Mouse (Mus musculus) heart, embryonic 16.5 days (tissue): ENCODE measurements around the gene Clpx. TPM values are rescaled to one million over a fixed set of nuclear protein-coding genes. Genes with fewer than 3 reads are reported as not detected.
"Not testable (repeated sequence)": the region's sequence is repeated elsewhere in the genome, so short reads cannot be mapped to it uniquely, and the experiment has no call there.

Source experiments
- ATAC-seq: fragments of 200-750 bp; cut with Nextera tagmentation; replicated peaks from 2 replicates; pipeline ENCODE4 v1.8.0; 2017; ENCODE audit warnings: moderate number of reproducible peaks; ENCODE audit not compliant: insufficient read depth, low FRiP score; ENCODE audit errors: extremely low read depth
- H3K27ac ChIP-seq: fragments of 300-500 bp; sonication (generic); 2 replicates; pipeline ENCODE4 v1.5.1; 2014; ENCODE audit warnings: mild to moderate bottlenecking, low read length, control low read depth, moderate library complexity
- H3K27me3 ChIP-seq: fragments of 300-500 bp; sonication (generic); 2 replicates; pipeline ENCODE4 v1.6.1; 2014; ENCODE audit warnings: low read length, mixed read lengths; ENCODE audit not compliant: control insufficient read depth, insufficient read depth
- H3K36me3 ChIP-seq: fragments of 300-500 bp; sonication (generic); 2 replicates; pipeline ENCODE4 v1.6.1; 2014; ENCODE audit not compliant: control insufficient read depth, insufficient read depth
- H3K4me1 ChIP-seq: fragments of 300-500 bp; sonication (generic); 2 replicates; pipeline ENCODE4 v1.6.1; 2014; ENCODE audit warnings: low read length, mixed read lengths; ENCODE audit not compliant: control insufficient read depth, insufficient read depth
- H3K4me2 ChIP-seq: fragments of 300-500 bp; sonication (generic); 2 replicates; pipeline ENCODE4 v1.6.1; 2014; ENCODE audit warnings: low read depth, mild to moderate bottlenecking, control low read depth, low read length
- H3K4me3 ChIP-seq: fragments of 300-500 bp; sonication (generic); 2 replicates; pipeline ENCODE4 v1.5.1; 2014; ENCODE audit warnings: mild to moderate bottlenecking, control low read depth, low read length
- H3K9ac ChIP-seq: fragments of 300-500 bp; sonication (generic); 2 replicates; pipeline ENCODE4 v1.6.1; 2014; ENCODE audit warnings: low read length, control low read depth
- H3K9me3 ChIP-seq: fragments of 300-500 bp; sonication (generic); replicated peaks from 2 replicates; pipeline ENCODE4 v1.6.1; 2016; ENCODE audit warnings: low read length; ENCODE audit not compliant: control insufficient read depth
- WGBS: fragments of 180-500 bp; shearing (Covaris S2); extraction: QIAGEN DNeasy Blood & Tissue Kit; methylation state at CpG from one replicate; pipeline ENCODE4 v1.1.7; 2014; 5-methylcytosine and 5-hydroxymethylcytosine counted together
- polyA plus RNA-seq: library from polyadenylated mRNA; unstranded; fragments of >200 nt; fragmentation: Nextera tagmentation; extraction: Ambion mirVana; gene quantifications from 2 replicates; pipeline ENCODE4 v1.2.1, GENCODE M21; 2015

The Clpx gene
- polyA plus RNA-seq, 1 experiment from 2014 or later: 53.5 TPM

DNA sequence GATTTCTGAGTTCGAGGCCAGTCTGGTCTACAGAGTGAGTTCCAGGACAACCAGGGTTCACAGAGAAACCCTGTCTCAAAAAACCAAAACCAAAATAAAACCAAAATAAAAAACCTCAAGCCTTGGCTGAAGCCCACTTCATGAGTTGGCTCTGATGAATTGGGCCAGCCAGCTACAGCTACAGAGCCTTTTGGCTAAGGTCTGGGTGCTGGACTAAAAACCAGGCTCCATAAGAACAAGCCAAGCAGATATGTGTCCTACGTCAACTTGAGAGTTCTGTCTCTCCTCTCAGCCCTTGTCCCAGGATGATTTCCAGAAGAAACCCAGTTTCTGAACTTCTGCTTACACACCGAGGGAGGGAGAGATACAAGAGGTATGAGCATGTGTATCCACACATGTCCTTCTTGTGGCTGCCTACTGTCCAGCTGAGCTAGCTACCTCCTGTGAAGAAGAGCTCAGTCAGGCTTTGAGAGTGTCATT is 31.4 kb upstream of the Clpx start:
- no peak overlapping the region for H3K27ac ChIP-seq
- H3K4me1 ChIP-seq: no peaks in the 10 kb centered on the region
- H3K4me2 ChIP-seq: no peak overlapping the region
- H3K27me3 ChIP-seq: no peaks in the 10 kb centered on the region
- WGBS: 77% methylated on average over 3 of the region's 3 CpGs
- no peaks in the 10 kb centered on the region for H3K9me3 ChIP-seq
- H3K9ac ChIP-seq: no peak overlapping the region
- ATAC-seq: no peak
- no peaks in the 10 kb centered on the region for H3K36me3 ChIP-seq
- no peak overlapping the region for H3K4me3 ChIP-seq

DNA sequence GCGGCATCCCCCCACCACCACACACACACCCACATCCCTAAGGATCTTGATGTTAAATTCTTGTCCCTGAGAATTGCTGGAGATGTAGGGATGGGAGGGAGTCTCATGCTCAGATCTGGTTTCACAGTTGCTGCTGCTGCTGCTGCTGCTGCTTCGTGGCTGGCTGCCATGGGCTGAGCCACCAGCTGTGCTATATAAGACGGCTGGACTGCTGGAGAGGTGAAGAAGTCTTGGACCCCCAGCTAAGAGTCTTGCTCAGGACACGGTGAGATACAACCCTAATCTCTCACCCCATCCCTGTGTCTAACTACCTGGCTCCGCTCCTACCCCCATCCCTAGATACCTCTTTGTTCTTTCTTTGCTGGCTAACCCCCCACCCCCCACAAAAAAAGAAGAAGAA is 29.1 kb upstream of the Clpx start, which contains the start of gene Cilp:
Gene Cilp (plus strand): TSS at position 222 of the 400 bp plus-strand sequence.
- H3K9ac ChIP-seq: no peak within 1 kb of the TSS
- no peak within 1 kb of the TSS for H3K4me2 ChIP-seq
- H3K4me3 ChIP-seq: no peak within 1 kb of the TSS
- no peaks in the 10 kb centered on the region for H3K27me3 ChIP-seq
- no peaks in the 10 kb centered on the region for H3K9me3 ChIP-seq
- no peaks in the 10 kb centered on the region for H3K36me3 ChIP-seq
- 50% methylated on average over 5 of the region's 5 CpGs for WGBS
- H3K27ac ChIP-seq: no peak within 1 kb of the TSS
- no peaks in the 10 kb centered on the region for H3K4me1 ChIP-seq
- ATAC-seq: no peak

DNA sequence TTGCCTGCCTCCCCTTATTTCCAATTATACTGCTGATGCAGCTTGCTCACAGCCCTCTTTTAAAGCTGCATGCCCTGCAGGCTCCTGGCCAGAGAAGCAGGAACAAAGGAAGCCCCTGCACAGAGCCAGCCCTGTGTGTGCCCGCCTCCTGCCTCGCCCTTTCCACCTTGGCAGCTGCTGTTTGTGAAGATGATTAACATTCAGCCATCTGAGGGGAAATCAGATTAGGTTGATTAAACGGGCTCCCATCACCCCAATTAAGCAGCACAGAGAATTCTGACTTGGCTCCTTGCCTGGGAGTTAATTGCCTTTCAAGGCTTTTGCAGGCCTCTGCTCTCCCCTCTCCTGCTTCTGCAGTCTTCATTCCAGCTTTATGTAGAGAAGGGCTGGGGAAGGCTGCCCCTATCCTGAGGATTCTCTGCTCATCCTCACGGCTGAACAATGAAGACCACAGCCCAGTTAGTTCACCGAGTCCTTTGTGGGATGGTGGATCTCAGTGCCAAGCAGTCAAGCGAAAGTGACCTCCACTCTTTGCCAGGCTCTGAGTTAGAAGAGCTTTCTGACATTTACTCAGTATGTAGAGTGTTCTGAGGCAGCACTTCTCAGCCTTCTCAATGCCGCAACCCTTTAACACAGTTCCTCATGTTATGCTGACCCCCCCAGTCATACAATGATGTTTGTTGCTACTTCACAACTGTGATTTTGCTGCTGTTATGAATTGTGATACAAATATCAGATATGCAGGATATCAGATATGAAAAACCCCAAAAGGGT is 26.1 kb upstream of the Clpx start:
- Histone ChIP-seq H3K27ac (no peak overlapping the region), H3K36me3 (no peaks in the 10 kb centered on the region), H3K4me1 (no peaks in the 10 kb centered on the region), H3K9me3 (no peaks in the 10 kb centered on the region), H3K9ac (no peak overlapping the region), H3K4me3 (no peak overlapping the region), H3K27me3 (no peaks in the 10 kb centered on the region), H3K4me2 (no peak overlapping the region)
- ATAC-seq: no peak
- WGBS: 53% methylated on average over 7 of the region's 7 CpGs

DNA sequence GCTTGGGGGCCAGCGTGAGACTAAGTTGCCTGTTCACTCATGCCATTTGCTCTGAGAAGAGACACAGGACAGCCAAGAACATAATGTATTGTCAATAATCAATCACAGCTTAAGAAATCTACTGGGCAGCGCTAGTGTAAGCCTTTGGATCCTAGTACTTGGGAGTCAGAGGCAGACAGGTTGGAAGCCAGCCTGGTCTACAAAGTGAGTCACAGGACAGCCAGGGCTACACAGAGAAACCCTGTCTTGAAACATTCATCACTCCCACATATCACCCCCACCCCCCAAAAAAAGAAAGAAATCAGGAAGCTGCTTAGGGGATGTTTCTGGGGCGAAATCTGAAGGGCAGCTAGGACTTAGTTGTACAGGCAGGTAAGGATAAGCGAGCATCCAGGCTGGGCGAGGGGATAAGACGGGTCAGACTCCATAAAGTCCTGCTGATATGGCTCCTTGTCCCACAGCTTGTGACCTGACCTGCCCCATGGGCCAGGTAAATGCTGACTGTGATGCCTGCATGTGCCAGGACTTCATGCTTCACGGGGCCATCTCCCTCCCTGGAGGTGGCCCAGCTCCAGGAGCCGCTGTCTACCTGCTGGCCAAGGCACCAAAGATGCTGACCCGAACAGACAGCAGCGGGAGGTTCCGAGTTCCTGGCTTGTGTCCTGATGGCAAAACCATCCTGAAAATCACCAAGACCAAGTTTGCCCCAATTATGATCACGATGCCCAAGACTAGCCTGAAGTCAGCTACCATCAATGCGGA is 20.8 kb upstream of the Clpx start:
- no peaks in the 10 kb centered on the region for H3K36me3 ChIP-seq
- no peaks in the 10 kb centered on the region for H3K9me3 ChIP-seq
- ATAC-seq: no peak
- 85% methylated on average over 13 of the region's 13 CpGs for WGBS
- H3K27me3 ChIP-seq: no peaks in the 10 kb centered on the region
- H3K4me1 ChIP-seq: no peaks in the 10 kb centered on the region
- H3K27ac ChIP-seq: no peak overlapping the region
- H3K4me3 ChIP-seq: no peak overlapping the region
- no peak overlapping the region for H3K9ac ChIP-seq
- H3K4me2 ChIP-seq: no peak overlapping the region

DNA sequence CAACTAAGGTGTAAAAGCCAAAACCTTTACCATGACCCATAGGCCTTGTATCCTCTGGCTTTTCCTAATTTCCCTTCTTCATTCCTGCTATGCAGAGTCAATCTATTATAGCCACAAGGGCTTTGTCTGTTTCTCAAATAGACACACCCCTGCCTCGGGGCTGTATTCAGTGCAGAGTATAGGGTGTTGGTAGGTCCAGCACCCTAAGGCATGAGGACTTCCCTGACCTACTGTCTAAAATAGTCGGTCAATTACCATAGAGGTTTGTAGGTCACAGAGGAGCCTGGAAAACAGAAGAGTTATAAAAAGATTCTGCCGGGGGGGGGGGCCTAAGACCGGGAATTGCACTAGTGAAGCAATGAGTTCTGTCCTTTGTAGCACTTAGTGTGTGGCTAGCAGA is 20.2 kb upstream of the Clpx start:
- WGBS: 69% methylated on average over 4 of the region's 4 CpGs
- H3K36me3 ChIP-seq: no peaks in the 10 kb centered on the region

DNA sequence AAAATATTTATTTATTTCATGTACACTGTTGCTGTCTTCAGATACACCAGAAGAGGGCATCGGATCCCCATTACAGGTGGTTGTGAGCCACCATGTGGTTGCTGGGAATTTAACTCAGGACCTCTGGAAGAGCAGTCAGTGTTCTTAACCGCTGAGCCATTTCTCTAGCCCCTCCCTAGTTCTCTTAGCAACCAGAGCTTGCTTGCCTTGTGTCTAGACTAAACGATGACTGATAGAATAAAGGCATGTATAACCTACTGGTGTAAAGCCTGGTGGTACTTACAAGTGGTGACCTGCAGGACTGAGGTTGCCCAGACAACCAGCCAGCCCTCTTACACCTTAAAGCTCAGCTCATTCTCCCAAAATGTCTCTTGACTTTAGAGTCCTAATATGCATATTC is 19.2 kb upstream of the Clpx start:
- H3K9ac ChIP-seq, H3K9me3 ChIP-seq, H3K4me2 ChIP-seq, H3K36me3 ChIP-seq, ATAC-seq, H3K4me3 ChIP-seq, H3K4me1 ChIP-seq, H3K27ac ChIP-seq, H3K27me3 ChIP-seq: not testable (repeated sequence)
- 79% methylated on average over 3 of the region's 3 CpGs for WGBS

More for the DNA sequence above, 20.2 kb upstream of the Clpx start:
- Histone ChIP-seq H3K9me3 (no peaks in the 10 kb centered on the region), H3K4me3 (no peak overlapping the region), H3K4me1 (no peaks in the 10 kb centered on the region), H3K27ac (no peak overlapping the region), H3K9ac (no peak overlapping the region), H3K4me2 (no peak overlapping the region), H3K27me3 (no peaks in the 10 kb centered on the region)
- ATAC-seq: no peak

DNA sequence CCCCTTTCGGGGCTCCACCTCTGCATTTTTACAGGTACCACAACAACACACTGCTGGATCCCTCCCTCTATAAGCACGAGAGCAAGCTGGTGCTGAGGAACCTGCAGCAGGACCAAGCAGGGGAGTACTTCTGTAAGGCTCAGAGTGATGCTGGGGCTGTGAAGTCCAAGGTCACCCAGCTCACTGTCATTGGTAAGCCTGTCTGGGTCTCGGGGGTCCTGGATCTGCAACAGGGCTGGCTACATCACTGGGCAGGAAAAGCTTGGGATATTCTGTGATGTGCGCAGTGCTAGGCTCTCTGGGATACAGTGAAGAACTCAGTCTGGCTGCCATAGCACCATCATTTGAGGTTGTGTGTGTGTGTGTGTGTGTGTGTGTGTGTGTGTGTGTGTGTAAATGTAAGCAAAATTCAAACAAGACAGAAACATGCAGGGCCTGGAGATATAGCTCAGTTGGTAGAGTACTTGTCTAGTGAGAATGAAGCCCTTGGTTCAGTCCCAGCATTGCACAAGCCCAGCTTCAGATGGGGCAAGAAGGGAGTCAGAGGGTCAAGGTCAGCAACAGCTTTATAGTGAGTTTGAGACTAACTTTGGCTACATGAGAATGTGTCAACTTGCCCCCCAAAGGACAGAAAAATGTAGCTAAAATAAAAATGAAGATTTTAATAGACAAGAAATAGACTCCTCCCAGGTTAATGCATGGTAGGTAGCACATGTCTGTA is 18.1 kb upstream of the Clpx start:
- Histone ChIP-seq H3K4me3 (no peak overlapping the region), H3K4me2 (no peak overlapping the region), H3K36me3 (no peaks in the 10 kb centered on the region), H3K4me1 (no peaks in the 10 kb centered on the region), H3K9ac (no peak overlapping the region), H3K27ac (no peak overlapping the region), H3K27me3 (no peaks in the 10 kb centered on the region), H3K9me3 (no peaks in the 10 kb centered on the region)
- ATAC-seq: no peak
- 71% methylated on average over 4 of the region's 4 CpGs for WGBS

DNA sequence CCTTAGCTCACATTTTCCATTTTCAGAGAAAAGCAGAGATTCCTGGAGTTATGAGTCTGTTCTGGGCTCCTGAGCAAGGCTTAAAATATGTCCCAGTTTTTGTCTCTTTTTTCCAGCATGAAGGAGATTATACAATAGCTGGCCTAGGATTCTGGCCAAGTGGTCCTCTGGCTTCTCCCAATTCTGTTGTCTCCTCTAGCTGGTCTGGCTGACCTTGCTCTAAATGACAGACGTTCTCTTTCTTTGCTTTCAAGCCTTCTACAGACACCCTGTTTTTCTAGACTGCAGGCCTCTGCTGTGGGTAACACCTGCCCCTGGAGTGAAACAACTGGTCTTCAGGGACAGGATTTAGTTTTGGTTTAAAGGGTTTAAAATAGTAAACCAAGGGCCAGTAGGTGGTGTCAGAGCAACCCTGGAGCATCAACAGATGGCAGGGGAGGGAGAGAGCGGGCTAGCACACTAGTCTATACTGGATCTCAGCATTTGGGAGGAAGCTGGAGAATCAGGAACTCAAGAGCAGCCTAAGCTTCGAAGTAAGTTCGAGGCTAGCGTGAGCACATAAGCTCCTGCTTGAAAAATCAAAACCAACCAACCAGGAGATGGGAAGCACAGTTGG is 12.4 kb upstream of the Clpx start:
- H3K4me3 ChIP-seq: no peak overlapping the region
- H3K9me3 ChIP-seq: no peaks in the 10 kb centered on the region
- no peak overlapping the region for H3K9ac ChIP-seq
- no peaks in the 10 kb centered on the region for H3K4me1 ChIP-seq
- no peaks in the 10 kb centered on the region for H3K36me3 ChIP-seq
- ATAC-seq: no peak
- no peak overlapping the region for H3K27ac ChIP-seq
- no peak overlapping the region for H3K4me2 ChIP-seq
- H3K27me3 ChIP-seq: no peaks in the 10 kb centered on the region
- WGBS: 68% methylated on average over 5 of the region's 5 CpGs
